Mouse (Mus musculus): ENCODE data around the gene Fez2.

Fez2 gene

DNA sequence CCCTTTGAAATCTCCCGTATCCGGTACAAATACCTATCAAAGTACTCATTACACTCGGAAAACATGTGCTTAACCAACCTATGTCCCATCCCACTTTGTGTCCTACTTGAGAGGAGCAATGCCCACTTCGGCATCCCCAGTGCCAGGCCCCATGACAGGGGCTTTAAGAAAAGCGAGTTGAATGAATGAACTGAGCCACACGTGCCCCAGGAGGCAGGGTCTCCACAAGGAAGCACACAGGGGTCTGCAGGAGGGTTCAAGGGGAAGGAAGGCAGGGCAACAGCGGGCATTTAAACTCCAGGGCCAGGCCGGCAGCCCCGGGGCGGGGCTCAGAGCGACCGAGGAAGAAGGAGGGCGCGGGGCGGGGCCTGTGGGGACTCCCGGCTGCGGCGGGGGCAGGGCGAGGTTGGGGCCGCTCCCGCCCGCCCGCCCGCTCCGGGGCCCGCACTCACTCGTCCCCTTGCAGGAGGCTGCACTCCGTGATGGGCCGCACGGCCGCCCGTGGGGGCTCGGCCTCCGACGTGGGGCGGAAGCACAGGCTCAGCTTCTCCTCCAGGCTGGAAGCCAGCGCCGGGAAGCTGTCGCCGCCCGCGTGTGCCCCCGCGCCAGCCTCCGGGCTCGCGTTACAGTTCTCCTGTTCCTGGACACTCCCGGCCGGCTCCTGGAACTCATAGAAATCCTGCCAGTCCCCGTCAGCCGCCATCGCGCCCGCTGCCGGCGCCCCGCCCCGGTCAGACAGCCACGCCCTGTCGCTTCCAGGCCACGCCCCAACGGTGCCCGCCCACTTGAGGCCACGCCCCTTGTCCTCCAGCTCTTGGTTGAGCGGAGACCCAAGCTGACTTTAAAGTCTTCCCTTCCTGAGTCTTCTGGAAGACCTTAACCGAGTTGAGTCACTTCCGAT, at the start of gene Fez2:
Gene Fez2 (minus strand): TSS at position 772 of the 901 bp plus-strand sequence.
- in situ Hi-C loops (cut with MboI, MseI), result no loop called here

DNA sequence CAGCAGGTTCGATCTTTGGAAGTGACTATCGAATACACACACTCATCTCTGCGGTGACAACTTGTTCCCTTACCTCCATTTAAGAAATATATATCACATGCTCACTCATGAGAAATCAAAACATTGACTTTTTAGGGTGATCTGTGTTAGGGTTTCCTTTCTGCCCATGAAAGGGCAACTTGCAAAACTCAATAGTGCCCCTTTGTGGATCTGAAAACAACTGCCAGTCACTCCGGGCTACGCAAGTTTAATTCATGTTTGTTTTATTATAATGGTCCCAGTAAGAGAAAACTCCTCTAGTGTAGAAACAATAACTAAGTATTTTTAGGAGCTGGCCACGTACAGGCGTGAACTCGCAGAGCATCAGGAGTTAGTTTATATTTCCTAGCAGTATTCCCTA, 47.5 kb upstream of the Fez2 start:
- in situ Hi-C loops (cut with MboI, MseI), result no loop called here

DNA sequence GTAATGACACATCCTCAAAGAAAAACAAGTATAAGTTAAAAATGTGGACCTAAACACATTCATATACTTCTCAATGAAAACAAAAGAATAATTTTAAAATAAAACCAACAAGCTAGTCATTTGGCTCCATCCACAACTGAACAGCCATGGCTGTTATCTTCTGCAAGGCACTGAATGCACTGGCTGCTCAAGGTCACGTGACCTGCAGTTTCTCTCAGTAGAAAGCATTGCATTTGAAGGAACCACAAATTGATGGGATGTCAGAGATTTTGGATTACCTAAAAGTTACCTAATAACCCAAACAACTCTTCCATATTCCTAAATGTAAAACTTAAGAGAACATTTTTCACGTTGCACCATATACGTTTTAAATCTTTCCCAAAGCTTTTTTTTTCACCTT, 47.1 kb upstream of the Fez2 start:
- in situ Hi-C loops (cut with MboI, MseI), result no loop called here

DNA sequence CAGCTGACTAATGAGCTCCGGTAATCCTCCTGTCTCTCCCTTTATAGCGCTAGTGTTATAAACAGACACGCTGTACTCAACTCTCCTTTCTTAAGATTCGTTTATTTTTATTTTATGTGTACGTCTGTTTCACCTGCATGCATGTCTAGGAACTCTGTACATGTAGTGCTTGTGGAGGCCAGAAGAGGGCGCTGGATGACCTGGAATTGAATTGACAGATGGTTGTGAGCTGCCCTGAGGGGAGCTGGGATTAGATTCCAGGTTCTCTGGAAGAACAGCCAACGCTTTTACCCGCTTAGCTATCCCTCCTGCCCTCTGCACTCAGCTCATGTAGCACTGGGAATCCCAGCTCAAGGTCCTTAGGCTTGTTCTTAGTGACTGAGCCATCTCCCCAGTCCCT, 42.2 kb upstream of the Fez2 start:
- in situ Hi-C loops (cut with MboI, MseI), result no loop called here

DNA sequence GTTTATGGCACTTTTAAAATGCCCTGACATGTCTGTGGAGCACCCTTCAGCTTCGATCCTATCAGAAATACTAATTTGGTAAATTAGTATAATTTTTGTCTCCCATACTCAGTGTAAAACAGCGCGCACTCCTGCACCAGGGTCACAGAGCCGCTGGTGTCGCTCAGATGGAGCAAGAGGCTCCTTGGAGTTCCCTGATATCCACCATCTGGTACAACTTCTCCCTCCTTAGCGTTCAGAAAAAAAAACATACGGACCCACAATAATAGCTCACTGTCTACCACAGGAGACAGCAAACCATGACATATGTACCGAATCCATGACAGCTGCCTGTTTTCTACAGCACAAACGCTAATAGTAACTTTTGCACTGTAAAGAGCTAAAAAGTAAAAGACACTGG, 37.6 kb upstream of the Fez2 start:
- in situ Hi-C loops (cut with MboI, MseI), result no loop called here

DNA sequence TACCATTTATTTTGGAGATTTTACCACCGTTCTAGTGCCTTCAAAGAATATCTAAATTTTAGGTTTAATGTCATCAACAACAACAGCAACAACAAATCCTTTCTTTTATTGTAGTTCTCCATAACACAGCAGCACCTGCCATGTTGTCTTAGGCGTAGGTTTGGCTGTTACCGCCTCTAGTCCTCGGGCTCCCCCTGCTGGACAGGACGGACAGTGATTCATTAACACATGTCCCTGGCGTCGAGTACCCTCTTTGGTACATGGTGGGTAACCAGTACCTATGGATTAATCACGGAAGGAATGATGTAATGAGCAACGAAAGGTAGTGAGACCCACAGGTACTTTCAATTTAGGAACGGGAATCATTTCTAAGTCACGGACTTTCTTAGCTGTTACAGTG, 37.2 kb upstream of the Fez2 start:
- in situ Hi-C loops (cut with MboI, MseI), result no loop called here

DNA sequence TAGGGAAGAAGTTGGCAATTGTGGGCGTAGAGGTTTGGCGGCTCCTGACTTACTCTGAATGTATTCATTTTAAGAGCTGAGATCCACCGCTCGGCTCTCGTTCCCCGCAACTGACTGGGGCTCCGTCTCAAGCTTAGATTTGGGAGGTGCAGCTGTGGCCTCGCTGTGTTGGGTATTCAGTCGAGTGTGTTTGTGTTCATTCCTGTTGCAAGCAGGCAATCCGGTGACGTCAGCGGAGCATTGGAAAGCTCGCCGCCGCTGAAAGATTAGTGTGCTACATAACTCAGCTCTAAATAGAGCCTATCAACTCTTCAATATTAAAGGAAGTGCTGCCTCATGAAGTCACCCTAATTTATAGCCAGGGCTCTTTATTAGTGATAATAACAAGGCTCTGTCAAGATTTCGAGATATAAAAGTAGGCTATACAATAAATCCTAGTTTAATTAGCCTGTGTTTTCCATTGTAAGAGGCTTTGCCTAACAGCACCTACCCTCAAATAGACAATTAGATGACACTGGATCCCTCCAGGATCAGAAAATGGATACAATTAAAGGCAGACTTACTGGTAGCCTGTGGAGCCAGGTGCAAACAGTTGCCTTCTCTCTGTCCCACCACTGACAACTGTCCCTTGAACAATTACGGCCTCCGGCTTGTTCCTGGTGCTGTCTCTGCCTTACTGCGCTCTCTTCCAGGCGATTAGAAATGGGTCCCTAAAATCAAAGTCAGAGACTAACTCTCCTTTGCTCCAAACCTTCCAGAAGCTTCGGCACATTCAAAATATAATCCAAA, 36.4 kb upstream of the Fez2 start:
- in situ Hi-C loops (cut with MboI, MseI), result no loop called here

DNA sequence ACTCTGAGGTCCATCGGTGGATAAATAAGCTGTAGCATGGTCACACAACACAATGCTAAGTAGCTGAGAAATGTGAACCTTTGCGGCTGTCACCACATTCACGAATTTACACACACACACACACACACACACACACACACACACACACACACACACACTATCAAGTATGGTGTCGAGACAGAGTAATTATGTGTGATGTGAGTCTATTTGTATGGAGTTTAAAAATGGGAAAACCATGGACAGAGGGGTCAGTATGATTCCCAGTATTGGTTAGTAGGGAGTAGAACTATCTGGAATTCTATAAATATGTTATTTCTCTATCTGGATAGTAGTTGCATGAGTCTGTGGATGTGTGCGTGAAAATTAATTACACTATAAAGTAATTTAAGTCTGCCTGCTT, 35.6 kb upstream of the Fez2 start:
- in situ Hi-C loops (cut with MboI, MseI), result no loop called here

DNA sequence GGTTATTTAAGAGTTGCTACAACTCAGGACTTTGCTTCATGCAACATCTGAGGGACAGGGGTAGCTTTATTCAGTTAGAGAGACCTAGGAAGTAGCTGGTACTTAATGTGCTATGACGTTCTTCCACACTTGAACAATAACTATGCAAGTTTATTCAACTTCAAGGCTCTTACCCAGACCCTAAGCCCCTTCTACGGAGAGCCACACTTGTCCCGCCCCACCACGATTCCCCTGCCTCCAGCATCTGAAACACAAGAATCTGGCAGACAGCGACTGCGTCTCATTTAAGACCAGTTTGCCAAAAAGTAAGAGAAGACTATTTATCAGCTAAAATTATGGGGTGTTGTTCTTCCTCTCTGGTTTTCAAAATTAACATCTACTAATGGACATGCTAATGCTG, 33.9 kb upstream of the Fez2 start:
- in situ Hi-C loops (cut with MboI, MseI), result no loop called here

DNA sequence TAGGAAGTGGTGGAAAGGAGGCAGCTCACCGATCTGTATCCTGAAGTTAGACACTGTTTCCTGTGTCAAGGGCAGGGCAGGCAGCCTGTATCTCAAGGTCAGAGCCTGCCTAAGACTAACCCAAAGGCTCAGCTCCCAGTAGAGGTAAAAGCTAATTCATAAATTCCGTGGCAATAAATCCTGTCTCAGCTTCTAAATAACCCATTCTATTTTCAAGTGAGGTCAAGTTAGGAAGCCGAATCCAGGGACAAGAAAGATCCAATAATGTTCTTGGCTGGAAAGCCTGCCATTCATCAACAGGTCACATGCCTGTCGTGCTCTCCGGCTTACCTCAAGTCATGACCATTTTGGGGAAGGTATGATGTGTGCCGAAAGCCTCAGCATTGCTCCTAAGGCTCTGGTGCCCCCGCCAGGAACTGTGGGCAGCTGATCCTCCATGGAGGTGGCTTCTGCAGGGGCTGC, 33.4 kb upstream of the Fez2 start:
- in situ Hi-C loops (cut with MboI, MseI), result no loop called here

DNA sequence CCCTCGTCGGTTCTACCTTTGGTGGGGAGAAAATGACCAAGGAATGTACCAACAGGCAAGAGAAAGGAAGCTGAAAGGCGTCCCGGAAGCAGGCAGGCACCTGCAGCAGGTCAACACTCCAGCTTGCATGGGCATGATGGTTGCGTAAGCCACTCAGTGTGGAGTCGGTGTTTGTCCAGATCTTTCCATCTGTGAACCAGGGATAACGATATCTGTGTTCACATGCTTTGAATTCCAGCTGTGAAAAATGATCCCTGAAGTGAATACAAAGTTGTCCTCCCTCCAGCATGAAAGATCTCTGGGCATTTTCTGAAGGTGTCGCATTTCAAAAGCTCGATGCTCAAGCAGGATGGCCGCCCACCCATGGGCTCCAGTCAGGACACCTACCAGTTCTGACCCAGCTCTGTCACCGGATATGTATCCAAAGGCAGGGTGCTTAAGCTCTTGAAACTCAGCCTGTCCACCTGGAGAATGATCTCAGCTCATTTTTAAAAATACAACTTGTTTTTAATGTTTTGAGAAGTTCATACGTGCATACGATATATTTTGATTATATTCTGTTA, 31.8 kb upstream of the Fez2 start:
- in situ Hi-C loops (cut with MboI, MseI), result loop anchor here (10.0 kb wide), 1 partner anchor 255 kb away; no protein-coding TSS in a partner anchor

DNA sequence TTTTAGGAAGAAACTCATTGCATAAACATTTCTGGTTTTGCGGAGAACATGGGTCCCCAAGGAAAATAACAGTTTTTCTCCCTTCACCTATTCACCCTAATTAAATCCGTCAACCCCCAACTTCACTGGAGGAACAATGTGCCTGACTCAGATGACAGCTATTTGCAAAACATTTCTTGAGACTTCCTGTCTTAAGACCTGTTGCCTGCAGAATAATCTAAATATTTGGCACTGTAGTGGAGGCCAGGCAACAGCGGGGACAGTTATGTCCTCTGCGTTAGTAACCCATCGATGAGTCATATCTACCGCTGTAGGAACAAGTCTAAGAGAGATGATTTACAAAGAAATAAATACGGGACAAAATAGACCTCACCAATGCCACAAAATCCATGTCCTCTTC, 26.9 kb upstream of the Fez2 start:
- in situ Hi-C loops (cut with MboI, MseI), result loop anchor here (10.0 kb wide), 1 partner anchor 250 kb away; no protein-coding TSS in a partner anchor

DNA sequence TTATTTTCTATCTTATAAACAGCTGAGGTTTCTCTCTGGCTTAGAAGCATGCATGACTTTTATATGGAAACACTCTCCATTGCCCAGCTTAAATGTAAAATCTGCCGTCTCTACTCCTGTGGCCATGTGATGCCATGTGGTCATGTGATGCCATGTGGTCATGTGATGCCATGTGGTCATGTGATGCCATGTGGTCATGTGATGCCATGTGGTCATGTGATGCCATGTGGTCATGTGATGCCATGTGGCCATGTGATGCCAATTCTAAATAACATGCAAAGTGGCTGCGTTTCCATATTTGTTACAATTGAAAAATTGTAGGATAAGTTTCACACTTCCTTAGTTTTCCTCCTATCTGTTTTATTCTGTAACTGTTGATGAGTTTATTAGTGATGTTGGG, 22.8 kb upstream of the Fez2 start:
- in situ Hi-C loops (cut with MboI, MseI), result loop anchor here (10.0 kb wide), 1 partner anchor 246 kb away; no protein-coding TSS in a partner anchor

DNA sequence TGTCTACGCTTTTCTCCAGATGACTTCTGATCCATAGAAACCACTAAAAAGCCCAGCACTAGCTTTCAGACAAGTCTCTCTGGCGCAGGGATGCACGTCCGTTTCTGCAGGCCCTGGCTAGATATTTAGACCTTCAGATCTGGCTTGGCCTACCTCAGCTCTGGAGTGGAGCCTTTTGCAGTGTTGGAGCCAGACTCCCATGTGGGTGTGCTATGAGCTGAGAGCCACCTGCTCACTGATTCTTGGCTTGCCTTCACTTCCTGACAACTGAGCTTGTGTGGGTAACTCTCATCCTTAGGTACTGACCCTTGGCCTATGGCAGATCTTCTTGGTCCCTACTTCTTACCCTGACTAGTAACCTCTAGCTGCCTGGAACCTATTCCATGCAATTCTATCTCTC, 19.2 kb upstream of the Fez2 start:
- in situ Hi-C loops (cut with MboI, MseI), result no loop called here

DNA sequence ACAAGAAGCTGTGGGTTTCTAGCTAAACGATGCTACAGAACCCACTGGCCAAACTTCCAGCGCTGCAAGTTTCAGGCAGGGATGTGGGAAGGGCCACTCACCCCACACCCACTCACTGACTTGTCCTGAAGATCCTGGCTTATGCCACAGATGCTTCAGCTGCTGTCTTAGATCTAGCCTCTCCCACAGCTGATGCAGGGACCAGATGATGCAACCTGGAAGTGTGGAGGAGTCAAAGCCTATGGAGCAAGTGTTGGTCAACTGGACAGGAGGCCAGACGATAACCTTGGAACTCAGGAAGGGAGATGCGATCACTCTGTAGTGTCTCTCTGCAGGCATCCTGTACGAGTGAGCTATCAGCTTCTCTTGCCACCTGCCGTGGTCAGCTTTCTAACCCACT, 17.7 kb upstream of the Fez2 start:
- in situ Hi-C loops (cut with MboI, MseI), result no loop called here

DNA sequence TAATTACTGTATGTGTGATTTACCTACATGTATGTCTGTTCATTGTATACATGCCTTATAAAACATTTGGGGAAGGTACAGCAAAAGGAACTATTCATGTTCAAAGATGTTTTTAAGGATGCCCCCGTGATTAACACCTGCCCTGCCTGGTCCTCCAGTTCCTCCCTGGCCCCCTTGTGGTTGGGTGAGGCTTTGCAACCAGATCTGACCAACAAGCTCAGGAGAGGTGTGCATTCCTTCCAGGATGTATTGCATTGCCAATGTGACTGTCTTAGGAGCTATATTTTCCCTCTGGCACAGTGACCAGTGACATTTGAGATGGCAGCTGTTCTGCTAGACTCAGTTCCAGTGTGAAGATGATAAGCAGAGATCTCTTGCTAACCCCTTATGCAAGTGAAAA, 16.8 kb upstream of the Fez2 start:
- in situ Hi-C loops (cut with MboI, MseI), result no loop called here

DNA sequence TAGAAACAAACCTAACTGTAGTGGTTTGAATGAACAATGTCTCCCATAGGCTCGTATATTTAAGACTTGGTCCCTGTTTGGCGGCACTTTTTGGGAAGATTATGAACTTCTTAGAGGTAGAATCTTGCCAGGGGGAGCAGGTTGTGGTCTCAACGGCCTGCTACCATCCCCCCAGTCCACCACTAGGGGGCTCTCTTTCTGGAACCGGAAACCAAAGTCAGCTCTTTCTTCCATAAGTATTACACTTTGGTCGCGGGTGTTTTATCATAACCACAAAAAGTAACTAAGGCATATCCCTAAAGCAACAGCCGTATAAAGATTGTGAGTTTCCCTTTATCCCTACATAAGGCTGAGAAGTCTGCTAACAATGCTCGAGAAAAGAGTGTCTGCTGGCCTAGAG, 12.4 kb upstream of the Fez2 start:
- in situ Hi-C loops (cut with MboI, MseI), result no loop called here

DNA sequence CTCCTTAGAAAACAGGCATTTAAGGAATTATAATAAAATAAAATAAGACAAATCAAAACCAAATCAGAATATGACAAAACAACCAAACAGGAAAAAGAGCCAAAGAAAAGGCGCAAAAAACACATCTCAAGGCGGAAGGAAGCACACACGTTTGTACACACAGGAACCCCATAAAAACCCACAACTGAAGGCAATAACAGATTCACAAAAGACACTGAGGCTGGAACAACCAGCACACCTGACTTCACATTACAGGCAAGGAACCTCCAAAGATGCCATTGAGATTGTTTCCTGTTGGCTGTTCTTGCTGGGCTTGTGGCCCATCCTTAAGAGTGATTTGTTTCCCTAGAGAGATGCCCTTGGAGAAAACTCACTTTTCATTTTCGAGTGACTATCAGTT, 11.1 kb upstream of the Fez2 start:
- in situ Hi-C loops (cut with MboI, MseI), result no loop called here

DNA sequence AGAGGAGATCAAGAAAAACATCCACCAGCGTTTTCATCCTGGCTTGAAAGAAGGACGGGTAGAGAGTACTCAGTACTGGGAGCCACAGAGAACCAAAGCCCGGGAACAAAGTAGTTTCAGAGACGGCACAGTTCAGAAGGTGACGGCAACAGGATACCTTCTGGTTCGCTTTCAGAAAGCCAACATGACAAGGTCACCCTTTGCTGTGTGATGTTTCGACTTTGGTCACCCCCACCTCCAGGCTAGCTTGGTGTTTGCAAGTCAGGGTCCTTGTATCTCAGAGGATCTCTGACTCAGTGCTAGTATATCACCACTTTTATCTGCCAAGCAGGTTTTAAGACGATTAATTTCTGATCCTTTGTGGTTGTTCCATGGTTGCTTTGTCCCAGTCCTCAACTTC, 7.1 kb upstream of the Fez2 start:
- in situ Hi-C loops (cut with MboI, MseI), result no loop called here

DNA sequence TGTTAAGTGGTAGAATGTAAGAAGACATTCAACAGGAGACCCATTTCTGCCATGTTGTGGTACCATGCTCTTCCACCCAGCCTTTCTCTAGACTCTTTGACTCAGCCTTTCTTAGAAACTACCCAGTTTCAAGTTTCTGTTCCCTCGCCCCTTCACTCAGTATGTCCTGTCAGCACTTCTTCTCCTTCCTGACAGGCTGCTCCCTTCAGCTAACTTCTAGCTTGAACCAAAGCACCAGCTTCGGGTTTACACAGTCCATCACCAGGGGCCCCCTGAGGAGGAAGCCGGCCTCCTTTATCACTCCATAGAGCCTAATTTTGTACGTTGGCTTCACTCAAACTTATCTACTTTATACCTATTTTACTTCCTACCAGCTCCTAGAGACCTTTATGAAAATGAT, 1.3 kb upstream of the Fez2 start:
- in situ Hi-C loops (cut with MboI, MseI), result no loop called here

DNA sequence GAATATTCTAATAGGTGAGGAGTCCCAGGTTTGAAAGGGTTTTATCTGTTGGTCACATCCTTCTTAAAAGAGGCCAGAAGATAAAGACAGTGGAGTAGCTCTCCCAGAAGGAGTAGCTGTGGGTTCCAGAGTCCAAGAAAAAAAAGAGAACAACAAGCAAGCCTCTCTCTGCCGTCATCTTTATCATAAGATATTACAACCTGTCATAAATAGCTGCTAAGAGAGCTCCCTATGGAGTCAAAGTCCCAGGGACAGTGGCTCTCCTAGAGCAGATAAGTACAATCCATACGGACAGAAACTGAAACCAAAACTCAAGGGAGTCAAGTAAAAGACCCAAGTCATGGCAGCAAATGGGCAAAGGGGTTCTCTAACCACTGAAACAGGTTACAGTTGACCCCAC, 2.7 kb downstream of the Fez2 start:
- in situ Hi-C loops (cut with MboI, MseI), result no loop called here

DNA sequence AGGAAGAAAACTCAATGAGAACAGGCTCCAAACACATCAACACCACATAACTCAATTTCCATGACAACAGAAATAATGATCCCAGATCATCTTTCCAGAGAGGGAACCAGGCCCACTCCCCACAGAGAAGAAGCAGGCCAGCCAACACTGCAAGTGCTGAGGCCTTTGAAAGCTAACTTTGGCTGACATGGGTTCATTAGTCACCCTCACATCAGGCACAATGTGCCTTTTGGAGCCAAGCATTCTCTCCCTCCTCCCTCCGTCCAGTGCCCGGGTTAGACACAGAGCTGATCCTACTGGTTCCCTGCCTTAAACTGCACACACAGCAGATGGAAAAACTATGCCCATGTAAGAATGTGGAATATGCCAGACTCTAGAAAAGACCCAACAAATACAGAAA, 8.1 kb downstream of the Fez2 start:
- in situ Hi-C loops (cut with MboI, MseI), result no loop called here

Measured in T-helper 1 cell (primary cell).